Mouse (Mus musculus) intestine, postnatal 0 days (tissue): ENCODE results near the gene R3hcc1l. TPM values are rescaled to one million over a fixed set of nuclear protein-coding genes. Genes with fewer than 3 reads are reported as not detected.

Source experiments
- ATAC-seq: fragments of 200-750 bp; cut with Nextera tagmentation; 2 replicates; pipeline ENCODE4 v1.8.0; 2017; ENCODE audit warnings: mild to moderate bottlenecking, moderate TSS enrichment, moderate library complexity
- H3K27ac ChIP-seq: fragments of 300-500 bp; sonication (generic); 2 replicates; pipeline ENCODE4 v1.5.1; 2014; ENCODE audit warnings: mild to moderate bottlenecking, low read depth, low read length, moderate library complexity
- H3K27me3 ChIP-seq: fragments of 300-500 bp; sonication (generic); replicated peaks from 2 replicates; pipeline ENCODE4 v1.6.1; 2014; ENCODE audit warnings: low read length, mixed read lengths; ENCODE audit not compliant: control insufficient read depth, insufficient read depth
- H3K36me3 ChIP-seq: fragments of 300-500 bp; sonication (generic); 2 replicates; pipeline ENCODE4 v1.6.1; 2014; ENCODE audit warnings: mild to moderate bottlenecking, moderate library complexity; ENCODE audit not compliant: control insufficient read depth, insufficient read depth
- H3K4me1 ChIP-seq: fragments of 300-500 bp; sonication (generic); replicated peaks from 2 replicates; pipeline ENCODE4 v1.6.1; 2014; ENCODE audit warnings: antibody characterized with exemption, low read length, mixed read lengths; ENCODE audit not compliant: control insufficient read depth, insufficient read depth
- H3K4me2 ChIP-seq: fragments of 300-500 bp; sonication (generic); replicated peaks from 2 replicates; pipeline ENCODE4 v1.6.1; 2014; ENCODE audit warnings: low read depth, mild to moderate bottlenecking, moderate library complexity
- H3K4me3 ChIP-seq: fragments of 300-500 bp; sonication (generic); 2 replicates; pipeline ENCODE4 v1.5.1; 2014; ENCODE audit warnings: low read depth, low read length
- H3K9ac ChIP-seq: fragments of 300-500 bp; sonication (generic); 2 replicates; pipeline ENCODE4 v1.6.1; 2014; ENCODE audit warnings: mild to moderate bottlenecking, low read depth, low read length
- H3K9me3 ChIP-seq: fragments of 300-500 bp; sonication (generic); 2 replicates; pipeline ENCODE4 v1.6.1; 2016; ENCODE audit warnings: mixed run types; ENCODE audit not compliant: control insufficient read depth
- CTCF ChIP-seq: sonication (generic); IDR thresholded peaks from 2 replicates; pipeline ENCODE4 v1.5.1; 2016; ENCODE audit warnings: low read depth, mild to moderate bottlenecking, control low read depth, antibody characterized with exemption, moderate library complexity
- WGBS: fragments of 180-500 bp; shearing (Covaris S2); extraction: QIAGEN DNeasy Blood & Tissue Kit; methylation state at CpG from one replicate; pipeline ENCODE4 v1.1.7; 2014; 5-methylcytosine and 5-hydroxymethylcytosine counted together
- polyA plus RNA-seq: library from polyadenylated mRNA; unstranded; fragments of >200 nt; fragmentation: Nextera tagmentation; extraction: Ambion mirVana; gene quantifications from 2 replicates; pipeline ENCODE4 v1.2.1, GENCODE M21; 2015

The R3hcc1l gene
- polyA plus RNA-seq, 1 experiment from 2014 or later: 13.7 TPM

GRCm38 (mm10) chr19:42537600-42537999 is 19.0 kb downstream of the R3hcc1l start:
- peaks cover 17% of the 10 kb centered on the region; the same call in 1 of the 2 replicates for H3K4me1 ChIP-seq
- no peak overlapping the region for H3K4me3 ChIP-seq
- TF ChIP-seq CTCF: peak; percentile 63
- H3K9me3 ChIP-seq: no peaks in the 10 kb centered on the region
- no peak overlapping the region for H3K27ac ChIP-seq
- no peak overlapping the region for H3K9ac ChIP-seq
- 44% methylated on average over 1 of the region's 1 CpGs for WGBS
- no peaks in the 10 kb centered on the region for H3K27me3 ChIP-seq
- no peak for ATAC-seq
- H3K36me3 ChIP-seq: no peaks in the 10 kb centered on the region
- H3K4me2 ChIP-seq: no peak overlapping the region

DNA sequence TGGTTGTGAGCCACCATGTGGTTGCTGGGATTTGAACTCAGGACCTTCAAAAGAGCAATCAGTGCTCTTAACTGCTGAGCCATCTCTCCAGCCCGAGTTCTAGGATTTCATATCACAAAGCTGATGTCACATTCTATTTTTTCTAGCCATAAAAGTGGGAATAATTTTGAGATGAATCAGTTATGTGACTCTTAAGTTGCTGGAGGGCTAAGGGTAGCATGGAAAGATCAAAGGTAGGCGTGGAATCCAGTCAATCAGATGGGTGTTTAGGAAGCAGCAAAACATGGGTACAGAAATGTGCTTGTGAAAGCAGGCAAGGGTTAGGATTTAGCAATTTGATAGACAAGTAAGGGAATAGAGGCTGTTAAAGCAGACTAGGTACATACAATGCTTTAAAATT is 20.4 kb downstream of the R3hcc1l start:
- Histone ChIP-seq H3K9me3 (no peaks in the 10 kb centered on the region), H3K4me1 (peaks cover 10% of the 10 kb centered on the region; the same call in 1 of the 2 replicates), H3K4me3 (no peak overlapping the region), H3K36me3 (no peaks in the 10 kb centered on the region), H3K27me3 (no peaks in the 10 kb centered on the region), H3K27ac (no peak overlapping the region), H3K9ac (no peak overlapping the region), H3K4me2 (no peak overlapping the region)
- WGBS: 61% methylated on average over 2 of the region's 2 CpGs
- no peak for ATAC-seq
- no peak for TF ChIP-seq CTCF

DNA sequence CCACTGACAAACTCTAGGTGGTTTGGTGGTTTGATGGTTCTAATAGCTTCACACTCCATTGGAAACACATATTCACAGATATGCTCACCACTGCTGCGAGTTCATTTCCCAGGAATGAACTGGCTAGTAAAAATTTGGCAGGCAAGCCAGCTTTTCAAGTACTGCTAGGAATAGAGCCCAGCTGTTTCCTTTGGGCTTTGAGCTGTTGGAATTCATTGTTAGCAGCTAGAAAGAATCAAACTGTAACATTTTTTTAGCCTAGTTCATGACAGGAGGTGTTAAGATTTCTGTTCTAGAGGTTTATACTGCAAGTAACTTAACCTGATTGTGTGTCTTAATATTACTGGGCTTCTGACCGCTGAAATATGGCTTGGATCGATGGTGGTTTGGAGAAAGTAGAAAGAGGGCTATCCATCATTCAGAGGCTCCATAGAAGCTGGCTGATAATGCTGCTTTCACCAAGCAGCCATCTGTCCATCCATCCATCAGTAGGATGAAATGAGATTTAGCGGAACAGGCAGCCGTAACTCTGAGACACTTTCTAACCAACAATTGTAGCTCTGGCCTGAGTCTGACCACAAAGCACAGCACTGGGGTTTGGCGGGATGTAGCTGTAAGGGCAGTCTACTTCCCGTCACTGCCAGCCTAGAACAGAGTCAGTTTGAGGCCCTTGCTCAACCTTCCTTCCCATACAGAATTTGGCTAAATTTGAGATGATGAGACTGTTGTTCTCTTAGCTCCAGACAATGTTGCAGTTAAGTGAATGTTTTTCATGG is 21.0 kb downstream of the R3hcc1l start:
- no peak overlapping the region for H3K9ac ChIP-seq
- no peak overlapping the region for H3K27ac ChIP-seq
- ATAC-seq: no peak
- H3K27me3 ChIP-seq: no peaks in the 10 kb centered on the region
- H3K4me1 ChIP-seq: peaks cover 7% of the 10 kb centered on the region; the same call in 1 of the 2 replicates
- H3K36me3 ChIP-seq: no peaks in the 10 kb centered on the region
- WGBS: 73% methylated on average over 7 of the region's 7 CpGs
- no peaks in the 10 kb centered on the region for H3K9me3 ChIP-seq
- no peak overlapping the region for H3K4me3 ChIP-seq
- H3K4me2 ChIP-seq: no peak overlapping the region
- no peak for TF ChIP-seq CTCF

- Histone ChIP-seq H3K4me1 (peaks cover 4% of the 10 kb centered on the region; the same call in 1 of the 2 replicates), H3K4me2 (no peak overlapping the region), H3K36me3 (no peaks in the 10 kb centered on the region), H3K27me3 (no peaks in the 10 kb centered on the region), H3K27ac (no peak overlapping the region), H3K9me3 (no peaks in the 10 kb centered on the region), H3K4me3 (no peak overlapping the region), H3K9ac (no peak overlapping the region)
- 76% methylated on average over 3 of the region's 3 CpGs for WGBS
- no peak for TF ChIP-seq CTCF
- ATAC-seq: no peak
Observed at GRCm38 (mm10) chr19:42540649-42541048, 22.1 kb downstream of the R3hcc1l start.

DNA sequence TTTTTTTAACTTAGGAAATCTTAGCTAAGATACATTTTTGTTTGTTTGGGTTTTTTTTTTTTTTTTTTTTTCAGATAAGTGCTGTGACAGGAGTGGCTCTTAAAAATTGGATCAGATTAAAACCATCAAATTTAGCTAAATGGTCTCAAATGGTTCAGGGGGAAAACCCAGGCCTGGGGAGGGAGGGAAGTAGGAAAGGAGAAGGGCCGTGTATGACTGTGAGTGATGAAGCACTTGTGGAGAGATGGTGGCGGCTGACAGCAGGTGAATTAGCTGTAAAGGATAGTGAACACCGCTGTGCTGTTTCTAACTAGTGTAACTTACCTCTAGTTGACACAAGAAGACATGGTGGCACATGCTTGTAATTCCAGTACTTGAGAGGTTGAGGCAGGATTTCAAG is 40.1 kb downstream of the R3hcc1l start:
- 86% methylated on average over 3 of the region's 3 CpGs for WGBS
- Histone ChIP-seq H3K4me2 (no peak overlapping the region), H3K4me1 (no peaks in the 10 kb centered on the region), H3K9me3 (no peaks in the 10 kb centered on the region), H3K27ac (no peak overlapping the region), H3K9ac (no peak overlapping the region), H3K27me3 (no peaks in the 10 kb centered on the region), H3K4me3 (no peak overlapping the region), H3K36me3 (0 out of 2 replicates have a peak, but pooled peaks cover 3% of the 10 kb centered on the region)
- no peak for TF ChIP-seq CTCF
- ATAC-seq: no peak

DNA sequence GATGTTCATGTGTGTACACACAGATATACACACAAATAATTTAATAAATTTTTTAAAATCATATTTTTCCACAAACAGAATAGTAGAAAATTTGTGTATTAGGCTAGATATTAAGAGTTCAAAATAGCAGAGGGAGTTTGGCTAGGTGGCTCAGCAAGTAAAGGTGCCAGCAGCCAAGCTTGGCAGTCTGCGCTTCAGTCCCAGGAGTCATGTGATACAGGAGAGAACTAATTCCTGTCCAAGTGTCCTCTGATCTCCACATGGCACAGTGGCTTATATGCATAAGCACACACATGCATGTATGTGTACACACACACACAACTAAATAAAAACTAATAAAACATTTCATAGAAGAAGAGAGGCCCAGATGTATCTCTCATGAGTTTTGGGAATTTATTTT is 43.4 kb downstream of the R3hcc1l start:
- Histone ChIP-seq H3K4me1 (no peaks in the 10 kb centered on the region), H3K36me3 (0 out of 2 replicates have a peak, but pooled peaks cover 9% of the 10 kb centered on the region), H3K4me3 (no peak overlapping the region), H3K27me3 (no peaks in the 10 kb centered on the region), H3K9ac (no peak overlapping the region), H3K4me2 (no peak overlapping the region), H3K27ac (no peak overlapping the region), H3K9me3 (no peaks in the 10 kb centered on the region)
- TF ChIP-seq CTCF: no peak
- ATAC-seq: no peak
- WGBS: 86% methylated on average over 1 of the region's 1 CpGs
